Mouse (Mus musculus): ENCODE measurements around the gene Gpr156. TPM values are rescaled to one million over a fixed set of nuclear protein-coding genes. Genes with fewer than 3 reads are reported as not detected.

Gene Gpr156
- polyA plus RNA-seq, 1 experiment = 0.06 TPM

DNA sequence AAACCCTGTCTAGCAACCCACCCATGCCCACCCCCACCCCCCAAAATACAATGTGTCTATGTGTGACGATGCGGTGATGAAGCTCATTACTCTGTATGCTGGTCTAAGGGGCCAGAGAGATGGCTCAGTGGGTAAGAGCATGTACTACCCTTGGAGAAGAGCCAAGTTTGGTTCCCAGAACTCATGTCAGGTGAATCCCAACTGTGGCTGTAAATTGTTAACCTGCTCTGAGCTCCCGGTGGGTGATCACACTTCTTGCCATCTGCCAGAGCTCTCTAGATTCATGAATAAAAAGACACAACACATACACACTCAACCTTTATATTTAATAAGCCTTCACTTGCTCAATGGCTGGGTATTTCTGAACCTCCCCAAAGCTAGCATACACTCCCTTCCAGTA lies 9.8 kb upstream of the Gpr156 start:
- no peak for DNase-seq (ENCODE audit: low read depth, low spot score)
- 85% methylated on average over 3 of the region's 3 CpGs for WGBS

DNA sequence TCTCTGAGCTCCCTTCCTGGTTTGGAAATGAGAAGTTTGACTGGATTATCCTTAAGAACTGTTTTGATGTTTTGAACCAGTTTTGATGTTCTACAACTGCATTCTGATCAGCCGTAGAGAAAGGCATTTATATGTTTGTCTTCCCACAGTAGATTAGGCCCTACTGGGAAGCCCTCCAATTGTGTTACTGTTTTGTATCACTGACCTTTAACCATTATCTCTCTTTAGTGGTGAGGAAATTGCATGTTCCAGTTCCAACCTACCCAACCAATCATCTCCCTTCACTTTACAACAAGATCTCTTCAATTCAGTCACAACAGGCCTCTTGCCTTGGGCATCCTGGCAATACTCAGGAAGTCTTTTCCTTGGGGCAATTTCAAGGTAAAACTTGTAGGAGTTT lies 5.2 kb upstream of the Gpr156 start:
- 30% methylated on average over 1 of the region's 1 CpGs for WGBS
- no peak for DNase-seq (ENCODE audit: low read depth, low spot score)

DNA sequence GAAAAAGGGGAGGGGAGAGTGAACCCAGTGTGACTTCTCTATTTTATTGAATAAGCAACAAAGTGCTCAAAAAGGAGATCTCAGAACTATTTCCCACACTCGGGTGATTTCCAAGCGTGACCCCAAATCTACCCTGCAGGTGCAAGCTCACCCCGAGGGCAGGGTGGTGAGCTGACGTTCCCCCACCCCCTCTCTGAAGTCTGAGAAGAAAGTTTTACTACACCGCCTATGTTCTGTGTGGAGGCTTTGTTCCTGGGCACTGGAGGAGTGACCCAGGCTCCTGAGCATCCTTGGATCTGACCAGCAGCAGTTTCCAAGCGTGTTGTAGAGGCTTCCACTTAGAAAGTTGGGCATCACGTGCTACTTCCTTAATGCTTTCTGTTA lies 514 bp downstream of the Gpr156 start:
- WGBS = 37% methylated on average over 7 of the region's 7 CpGs
- no peak for DNase-seq (ENCODE audit: low read depth, low spot score)

DNA sequence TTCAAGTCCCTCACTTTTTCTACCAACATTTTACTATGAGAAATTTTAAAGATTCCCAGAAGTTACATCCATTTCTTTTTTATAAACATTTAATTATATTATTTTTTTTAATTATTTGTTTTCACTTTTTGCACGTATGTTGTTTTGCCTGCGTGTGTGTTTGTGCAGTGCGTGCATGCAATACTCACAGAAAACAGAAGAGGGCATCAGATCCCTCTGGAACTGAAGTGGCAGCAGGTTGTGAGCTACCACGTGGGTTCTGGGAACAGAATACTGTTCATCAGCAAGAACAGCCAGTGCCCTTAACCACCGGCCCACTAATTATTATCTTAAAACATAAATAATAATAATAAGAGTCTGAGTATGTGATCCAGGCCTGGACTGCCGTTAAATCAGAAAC lies 2.7 kb downstream of the Gpr156 start:
- DNase-seq (ENCODE audit: low read depth, low spot score) = no peak
- WGBS = 91% methylated on average over 6 of the region's 6 CpGs

DNA sequence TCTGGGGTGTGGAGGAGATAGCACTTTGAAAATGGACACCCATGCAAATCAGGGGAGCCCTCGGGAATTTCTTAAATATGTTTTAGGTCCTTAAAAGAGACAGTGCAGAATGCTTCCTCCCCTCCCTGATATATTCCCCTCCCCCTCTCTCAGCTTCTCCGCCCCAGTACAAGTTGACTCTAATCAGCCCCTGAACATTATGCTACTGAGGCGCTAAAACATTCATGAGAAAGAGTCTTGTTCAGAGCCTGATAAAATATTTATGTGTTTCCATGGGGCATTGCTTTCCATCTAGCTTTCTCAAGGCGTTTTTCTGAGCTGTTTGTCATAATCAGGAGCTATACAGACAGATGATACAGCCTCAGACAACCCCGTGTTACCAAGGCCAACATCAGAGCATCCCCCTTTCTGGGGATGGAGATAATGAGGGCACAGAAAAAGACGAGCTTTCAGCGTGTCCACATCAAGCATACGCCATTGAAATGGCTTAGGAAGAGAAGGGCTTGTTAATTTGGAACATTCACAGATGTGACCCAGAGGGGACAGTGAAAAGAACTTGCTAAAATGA lies 4.6 kb downstream of the Gpr156 start:
- DNase-seq (ENCODE audit: low read depth, low spot score) = no peak
- 68% methylated on average over 8 of the region's 8 CpGs for WGBS

DNA sequence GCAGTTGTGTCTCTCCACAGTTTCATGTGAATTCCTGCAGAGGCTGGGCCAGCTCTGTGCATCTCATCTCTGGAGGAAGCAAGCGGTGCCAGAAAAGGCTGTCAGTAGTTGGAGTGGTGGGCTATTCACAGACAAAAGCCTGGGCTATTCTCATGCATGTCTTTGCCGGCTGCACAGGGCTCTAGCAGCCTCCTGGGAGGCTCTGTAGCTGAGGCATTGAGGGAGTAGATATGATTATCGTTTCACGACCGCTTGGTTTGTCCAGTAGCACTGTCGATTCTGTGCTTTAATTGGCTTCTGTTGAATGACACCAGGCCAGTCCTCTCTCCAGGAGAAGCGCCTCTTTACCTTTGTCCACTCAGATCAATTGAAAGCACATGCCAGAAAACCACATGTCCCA lies 9.8 kb downstream of the Gpr156 start:
- no peak for DNase-seq (ENCODE audit: low read depth, low spot score)
- whole genome bisulfite sequencing = 69% methylated on average over 7 of the region's 7 CpGs

DNA sequence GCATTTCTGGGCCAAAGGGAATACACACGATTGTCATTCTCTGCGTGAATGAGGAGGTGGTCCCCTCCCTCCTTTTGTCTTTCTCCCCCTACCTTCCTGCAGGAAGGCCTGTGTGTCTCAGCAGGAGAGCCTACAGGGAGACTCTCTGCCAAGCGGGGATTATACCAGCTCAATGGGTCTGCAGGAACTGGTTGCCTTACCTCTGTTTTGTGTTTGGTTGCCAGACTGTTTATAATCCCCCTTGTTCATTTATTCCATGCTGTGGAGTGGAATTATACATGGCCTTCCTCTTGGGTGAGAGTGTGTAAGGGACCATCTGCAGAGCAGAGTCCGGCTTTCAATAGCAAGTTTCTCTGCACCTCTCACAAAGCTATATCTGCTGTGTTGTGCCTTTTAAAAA lies 10.8 kb downstream of the Gpr156 start:
- DNase-seq (ENCODE audit: low read depth, low spot score) = no peak
- 65% methylated on average over 4 of the region's 4 CpGs for WGBS

DNA sequence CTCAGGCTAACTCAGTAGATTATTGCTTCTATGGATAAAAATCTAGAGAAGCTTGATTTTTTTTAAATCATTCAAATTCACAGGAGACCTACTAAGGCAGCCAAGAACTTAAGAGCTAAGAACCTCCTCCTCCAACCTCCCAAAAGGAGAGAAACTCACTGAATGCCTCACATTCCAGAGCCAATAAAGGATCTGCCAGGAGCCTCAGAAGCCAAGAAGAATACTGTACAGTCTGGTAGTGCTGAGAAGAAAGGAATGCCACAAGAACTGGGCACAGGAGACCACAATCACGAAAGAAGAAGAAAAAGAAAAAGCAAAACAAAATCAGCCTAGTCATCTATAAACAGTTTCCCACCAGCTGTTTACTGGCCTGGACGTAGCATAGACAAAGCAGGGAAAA lies 12.7 kb downstream of the Gpr156 start:
- WGBS = 61% methylated on average over 2 of the region's 2 CpGs
- no peak for DNase-seq (ENCODE audit: low read depth, low spot score)

DNA sequence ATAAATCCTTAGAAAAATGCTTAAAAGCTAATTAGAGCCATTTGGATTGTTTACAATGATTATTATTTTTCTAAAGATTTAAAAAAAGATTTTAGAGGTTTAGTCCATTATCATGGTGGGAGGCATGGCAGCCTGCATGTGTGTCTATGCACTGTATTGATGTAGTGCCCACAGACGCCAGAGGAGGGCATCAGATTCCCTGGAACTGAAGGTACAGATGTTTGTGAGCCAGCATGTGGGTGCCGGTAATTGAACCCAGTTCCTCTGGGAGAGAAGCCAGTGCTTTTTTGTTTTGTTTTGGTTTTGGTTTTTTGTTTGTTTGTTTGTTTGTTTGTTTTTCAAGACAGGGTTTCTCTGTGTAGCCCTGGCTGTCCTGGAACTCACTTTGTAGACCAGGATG lies 13.3 kb downstream of the Gpr156 start:
- 84% methylated on average over 2 of the region's 2 CpGs for WGBS
- no peak for DNase-seq (ENCODE audit: low read depth, low spot score)

DNA sequence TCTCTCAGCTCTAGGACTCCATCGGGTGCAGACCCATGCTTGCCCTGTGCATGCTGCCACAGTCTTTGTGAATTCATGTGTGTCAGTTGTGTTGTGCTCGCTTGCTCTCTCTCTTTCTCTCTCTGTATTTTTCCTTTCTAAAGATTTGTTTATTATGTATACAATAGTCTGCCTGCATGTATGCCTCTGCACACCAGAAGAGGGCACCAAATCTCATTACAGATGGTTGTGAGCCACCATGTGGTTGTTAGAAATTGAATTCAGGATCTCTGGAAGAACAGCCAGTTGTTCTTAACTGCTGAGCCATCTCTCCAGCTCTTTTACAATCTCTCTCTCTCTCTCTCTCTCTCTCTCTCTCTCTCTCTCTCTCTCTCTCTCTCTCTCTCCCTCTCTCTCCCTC lies 18.6 kb downstream of the Gpr156 start:
- no peak for DNase-seq (ENCODE audit: low read depth, low spot score)
- WGBS = 90% methylated on average over 2 of the region's 2 CpGs

DNA sequence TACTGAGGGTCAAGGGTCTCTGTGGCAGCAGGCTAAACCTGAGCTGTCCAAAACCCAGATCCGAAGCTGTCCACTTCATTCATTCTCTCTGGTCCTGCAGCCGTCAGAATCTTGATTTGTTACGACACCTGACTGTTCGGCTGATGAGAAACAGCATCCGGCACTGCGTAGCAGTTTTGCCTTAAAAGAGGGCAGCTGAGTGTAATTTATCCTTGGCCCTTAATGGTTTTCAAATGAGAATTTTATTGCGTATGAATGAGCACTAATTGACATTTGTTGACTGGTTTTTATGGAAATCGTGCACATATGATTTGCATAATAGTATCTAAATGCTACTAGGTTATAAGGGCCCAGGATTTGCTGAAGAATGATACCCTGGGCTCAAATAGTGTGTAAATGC lies 21.0 kb downstream of the Gpr156 start:
- DNase-seq (ENCODE audit: low read depth, low spot score) = no peak
- WGBS = 76% methylated on average over 8 of the region's 8 CpGs

DNA sequence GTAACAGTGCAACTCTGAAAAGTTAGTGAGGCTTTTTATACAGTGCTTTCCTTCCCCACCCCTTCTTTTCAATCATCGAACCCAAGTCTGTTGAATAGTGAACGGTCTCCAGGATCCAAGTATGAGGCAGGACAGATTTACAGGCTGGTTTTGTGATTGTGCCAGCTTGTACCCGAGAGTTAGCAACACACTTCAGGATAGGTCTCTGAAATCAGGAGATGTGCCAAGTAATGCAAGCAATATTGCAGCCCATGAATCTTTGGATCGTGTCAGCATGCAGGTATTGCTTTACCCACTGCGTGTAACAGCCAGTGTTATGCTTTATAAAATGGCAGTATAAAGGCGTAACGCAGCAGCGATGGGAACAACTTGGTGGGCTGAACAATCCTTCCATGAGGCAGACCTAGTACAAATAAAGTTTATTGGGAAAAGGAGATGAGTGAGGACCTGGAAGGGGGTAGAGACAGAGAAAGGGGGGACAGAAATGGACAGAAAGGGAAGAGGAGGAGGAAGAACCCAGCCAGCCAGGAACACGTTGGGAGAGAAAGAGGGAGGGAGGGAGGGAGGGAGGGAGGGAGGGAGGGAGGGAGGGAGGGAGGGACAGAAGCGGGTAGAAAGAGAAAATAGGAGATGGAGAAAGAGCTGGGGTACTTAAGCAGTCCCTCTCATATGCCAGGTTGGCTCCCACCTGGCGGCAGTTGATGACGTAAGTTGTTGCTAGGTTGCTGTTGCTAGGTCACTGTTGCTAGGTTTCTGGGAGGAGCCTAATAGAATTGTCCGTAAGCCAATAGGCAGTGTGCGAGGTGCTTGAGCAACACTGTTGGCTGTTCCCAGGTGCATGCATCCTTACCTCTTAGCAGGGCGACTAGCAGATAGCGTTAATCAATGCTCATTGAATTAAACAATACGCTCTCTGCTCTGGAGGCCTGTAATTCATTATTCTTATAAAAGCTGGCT lies 22.1 kb downstream of the Gpr156 start:
- DNase-seq (ENCODE audit: low read depth, low spot score) = no peak
- 58% methylated on average over 16 of the region's 17 CpGs for WGBS

DNA sequence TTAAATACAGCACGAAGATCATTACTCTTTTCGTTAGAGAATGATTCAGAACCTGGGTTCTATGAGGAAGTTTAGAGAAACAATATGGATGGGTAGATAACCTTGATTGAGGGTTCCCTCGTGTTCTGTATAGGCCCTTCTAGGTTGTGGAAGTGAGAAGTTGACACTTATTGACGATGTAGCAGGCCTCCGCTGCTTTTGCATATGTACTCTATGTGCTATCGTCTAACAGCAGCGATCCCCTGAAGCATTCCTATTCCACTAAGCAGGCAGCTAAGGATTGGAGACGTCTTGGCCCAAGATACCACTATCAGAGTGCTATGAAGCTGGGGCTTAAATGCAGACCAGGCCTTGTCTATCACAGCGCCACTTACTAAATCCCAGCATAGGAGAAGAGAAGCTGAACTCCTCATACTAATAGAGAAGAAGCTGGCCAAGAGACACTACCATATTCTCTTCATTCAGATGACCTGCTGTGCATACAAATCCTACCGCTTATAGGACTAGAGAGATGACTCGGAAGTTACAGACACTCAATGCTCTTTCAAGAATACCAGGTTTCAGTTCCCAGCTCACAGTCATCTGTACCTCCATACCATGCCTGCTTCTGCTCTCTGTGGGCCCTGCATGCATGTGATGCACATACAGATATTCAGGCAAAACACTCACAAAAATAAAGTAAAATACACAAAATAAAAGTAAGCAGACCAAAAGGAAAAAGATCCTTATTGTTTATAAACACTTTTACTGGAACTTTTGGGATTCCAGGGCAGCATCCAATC lies 23.0 kb downstream of the Gpr156 start:
- no peak for DNase-seq (ENCODE audit: low read depth, low spot score)
- WGBS = 78% methylated on average over 11 of the region's 11 CpGs

DNA sequence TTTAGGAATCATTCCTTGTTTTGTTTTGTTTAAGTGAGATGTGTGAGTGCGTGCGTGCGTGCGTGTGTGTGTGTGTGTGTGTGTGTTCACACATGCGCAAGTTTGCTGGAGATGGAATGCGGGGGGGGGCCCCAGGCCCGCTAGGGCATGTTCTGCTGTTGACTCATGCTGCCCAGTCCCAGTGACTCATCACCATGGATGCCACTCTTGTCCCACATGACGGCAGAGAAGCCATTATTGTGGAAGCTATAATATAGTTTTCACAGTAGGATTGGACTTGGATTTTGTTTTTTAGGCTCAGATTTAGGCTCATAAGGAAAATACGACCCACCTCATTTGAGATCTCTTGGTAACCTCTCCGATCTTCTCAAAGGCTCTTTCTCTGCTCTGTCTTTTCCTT lies 24.0 kb downstream of the Gpr156 start:
- no peak for DNase-seq (ENCODE audit: low read depth, low spot score)
- 72% methylated on average over 10 of the region's 10 CpGs for WGBS

DNA sequence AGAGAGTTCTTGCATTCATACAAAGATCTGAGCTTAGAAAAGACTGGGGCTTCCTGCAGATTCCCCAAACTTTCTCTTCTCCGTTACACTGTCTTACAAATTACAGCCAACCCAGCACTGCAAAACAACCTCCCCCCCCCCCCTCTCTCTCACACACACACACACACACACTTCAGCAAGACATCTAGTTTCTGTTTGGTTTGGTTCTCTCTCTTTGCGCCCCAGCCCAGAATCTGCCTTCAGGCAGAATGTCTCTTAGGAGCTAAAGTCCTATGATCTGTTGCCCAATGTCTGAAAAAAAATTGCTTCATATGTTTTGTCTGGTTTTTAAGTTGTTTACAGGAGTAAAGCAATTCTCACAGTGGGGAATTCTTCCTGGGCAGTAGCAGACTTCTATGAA lies 27.4 kb downstream of the Gpr156 start:
- WGBS = 61% methylated on average over 2 of the region's 2 CpGs
- DNase-seq (ENCODE audit: low read depth, low spot score) = no peak

DNA sequence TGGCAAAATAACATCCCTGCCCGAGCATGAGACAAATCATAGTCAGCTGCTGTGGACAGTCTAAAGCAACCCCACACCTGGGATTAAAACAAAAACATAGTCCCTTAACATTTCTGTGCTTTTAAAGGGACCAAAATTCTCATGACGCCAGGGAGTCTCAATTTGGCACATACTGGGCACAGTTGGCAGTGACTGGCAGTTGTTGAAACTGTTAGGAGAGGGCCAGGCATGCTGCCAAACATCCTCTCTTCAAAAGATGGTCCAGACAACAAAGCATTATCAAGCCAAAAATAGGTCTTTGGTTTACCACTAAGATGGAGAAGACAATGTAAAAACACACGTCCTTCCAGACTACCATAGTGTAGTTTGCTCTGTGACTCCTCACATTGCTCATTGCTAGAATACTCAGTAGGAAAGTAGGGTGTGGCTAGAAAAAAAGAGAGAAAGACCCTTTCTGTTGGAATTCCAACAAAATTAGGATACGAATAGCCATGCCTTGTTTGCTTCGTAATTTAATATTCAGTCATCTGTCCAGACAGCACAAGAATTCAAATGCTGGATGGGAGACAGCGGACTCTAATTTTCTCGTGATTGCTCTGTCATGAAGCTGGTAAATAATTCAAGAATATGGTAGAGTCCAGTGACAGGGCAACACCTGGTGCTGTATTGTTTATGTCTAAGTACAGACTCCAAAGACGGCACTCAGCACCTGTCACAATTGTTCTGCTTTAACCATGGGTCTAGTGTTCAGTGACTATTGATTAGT lies 28.9 kb downstream of the Gpr156 start:
- 71% methylated on average over 8 of the region's 8 CpGs for WGBS
- DNase-seq (ENCODE audit: low read depth, low spot score) = no peak

DNA sequence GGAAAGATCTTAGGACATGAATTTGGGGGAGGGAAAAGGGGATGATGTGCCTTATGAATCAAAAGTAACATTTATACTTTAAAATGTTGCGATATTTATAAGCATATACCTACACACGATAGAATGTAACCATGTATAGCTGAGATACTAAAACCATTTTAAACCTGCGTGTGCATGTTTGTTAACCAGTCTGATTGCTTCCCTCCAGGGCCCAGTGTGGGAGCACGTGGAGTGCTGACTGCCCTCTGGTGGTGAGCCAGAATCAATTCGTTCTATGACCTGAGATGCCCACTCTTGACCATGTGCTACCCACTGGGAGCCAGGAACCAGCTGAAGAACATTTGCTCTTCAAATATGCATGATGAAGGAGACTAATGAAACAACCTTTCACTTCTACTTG lies 30.9 kb downstream of the Gpr156 start:
- no peak for DNase-seq (ENCODE audit: low read depth, low spot score)
- 22% methylated on average over 5 of the region's 5 CpGs for WGBS

DNA sequence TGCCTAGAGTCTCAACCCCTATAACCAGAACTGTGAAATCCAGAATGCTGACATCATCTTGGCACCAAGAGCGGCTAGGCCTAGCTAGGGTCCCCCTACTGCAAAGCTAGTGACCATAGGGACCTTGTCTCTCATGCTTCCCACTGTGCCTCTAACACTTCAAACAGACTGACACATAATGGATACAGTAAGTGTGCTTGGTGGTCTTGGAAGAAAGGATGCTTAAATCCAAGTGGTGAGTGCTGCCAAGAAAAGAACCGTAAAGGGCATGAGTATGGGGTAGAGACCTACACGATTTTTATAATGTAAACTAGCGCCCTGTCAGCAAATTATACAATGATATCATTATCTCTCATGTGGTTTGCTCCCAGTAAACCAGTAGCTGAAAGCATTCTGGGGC lies 32.1 kb downstream of the Gpr156 start:
- DNase-seq (ENCODE audit: low read depth, low spot score) = no peak
- 78% methylated on average over 4 of the region's 4 CpGs for WGBS

DNA sequence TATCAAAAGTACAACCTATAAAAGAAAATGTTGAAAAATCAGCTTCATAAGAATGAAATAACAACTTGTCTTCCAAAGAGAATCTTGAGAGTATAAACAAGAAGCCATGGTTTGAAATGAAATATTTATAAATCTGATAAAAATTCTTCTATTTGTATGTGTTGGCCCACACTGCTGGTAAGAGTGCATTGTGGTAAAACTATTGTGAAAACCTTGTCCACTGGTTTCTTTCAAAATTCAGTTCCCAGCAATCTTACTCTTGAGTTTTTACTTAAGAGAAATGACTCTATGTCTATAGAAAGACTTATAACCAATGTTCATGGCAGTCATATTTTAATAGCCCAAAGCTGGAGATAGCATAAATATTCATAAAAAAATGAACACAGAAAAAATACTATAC lies 34.9 kb downstream of the Gpr156 start:
- DNase-seq (ENCODE audit: low read depth, low spot score) = no peak

DNA sequence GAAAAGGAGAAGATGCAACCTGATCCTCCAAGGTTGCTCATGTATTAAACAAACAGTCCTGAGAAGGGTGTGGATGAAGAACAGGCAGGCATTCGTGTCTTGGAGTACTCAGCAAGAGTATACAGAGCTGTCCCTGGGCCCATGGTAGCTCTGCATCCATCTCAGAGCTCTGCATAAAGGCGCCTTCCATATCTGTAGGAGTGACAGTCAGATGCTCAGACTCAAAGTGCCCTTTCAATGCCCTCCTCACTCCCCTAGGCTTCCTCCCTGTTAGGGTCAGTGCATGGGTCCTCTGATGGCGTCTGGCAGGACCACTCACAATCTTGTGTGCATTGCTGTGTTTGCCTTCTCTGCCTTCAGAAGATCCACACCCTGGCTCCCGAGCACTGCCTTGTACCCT lies 36.9 kb downstream of the Gpr156 start:
- DNase-seq (ENCODE audit: low read depth, low spot score) = no peak
- WGBS = 63% methylated on average over 4 of the region's 4 CpGs
